Mouse (Mus musculus) T-cell, adult 2 months (primary cell): ENCODE results near the gene Alyref2.

Source experiments
- DNase-seq: peaks from one replicate; pipeline ENCODE4 v3.0.0; 2022; ENCODE audit warnings: low spot score

Gene Alyref2

GRCm38 (mm10) chr1:171501016-171501610 is 2.2 kb upstream of the Alyref2 start:
- no peak for DNase-seq

- peak; percentile 13 for DNase-seq
These were observed 1.6 kb upstream of the Alyref2 start for GRCm38 (mm10) chr1:171501636-171502080.

GRCm38 (mm10) chr1:171502388-171503249 is 659 bp upstream of the Alyref2 start:
- DNase-seq: peak; percentile 68

GRCm38 (mm10) chr1:171503592-171504291 is 464 bp downstream of the Alyref2 start:
- peak; percentile 64 for DNase-seq

- no peak for DNase-seq
These were observed 1.3 kb downstream of the Alyref2 start for GRCm38 (mm10) chr1:171504586-171504985.

GRCm38 (mm10) chr1:171513234-171513633 is 10.0 kb downstream of the Alyref2 start:
- DNase-seq: no peak

- DNase-seq: no peak
These were observed 10.5 kb downstream of the Alyref2 start for GRCm38 (mm10) chr1:171513760-171514159.

GRCm38 (mm10) chr1:171515039-171515438 is 11.8 kb downstream of the Alyref2 start:
- DNase-seq: peak; percentile 12

GRCm38 (mm10) chr1:171515557-171515956 is 12.3 kb downstream of the Alyref2 start:
- no peak for DNase-seq

GRCm38 (mm10) chr1:171531367-171531766 is 28.1 kb downstream of the Alyref2 start:
- no peak for DNase-seq

GRCm38 (mm10) chr1:171532830-171533229 is 29.6 kb downstream of the Alyref2 start:
- no peak for DNase-seq

- DNase-seq: no peak
These were observed 31.3 kb downstream of the Alyref2 start for GRCm38 (mm10) chr1:171534557-171534956.

GRCm38 (mm10) chr1:171535194-171535593 is 31.9 kb downstream of the Alyref2 start, which contains the start of gene Itln1:
Gene Itln1 (minus strand): TSS chr1:171535294.
- no peak for DNase-seq

GRCm38 (mm10) chr1:171540694-171541093 is 37.4 kb downstream of the Alyref2 start:
- no peak for DNase-seq

- DNase-seq: peak; percentile 9
These were observed 48.0 kb downstream of the Alyref2 start for GRCm38 (mm10) chr1:171551326-171551725.

- no peak for DNase-seq
These were observed 49.0 kb downstream of the Alyref2 start for GRCm38 (mm10) chr1:171552230-171552629.

GRCm38 (mm10) chr1:171553359-171554341 is 50.4 kb downstream of the Alyref2 start:
- no peak for DNase-seq
